Mouse (Mus musculus) heart, embryonic 11.5 days (tissue): ENCODE measurements at regions not wholly inside any gene's neighbourhood (a gene's known extent, or its start where the extent isn't known, plus 50 kb on each side); places are given as distances from the start of the nearest gene placed in this dataset.

Experiments used
- ATAC-seq: fragments of 200-750 bp; cut with Nextera tagmentation; replicated peaks from 2 replicates; pipeline ENCODE4 v1.8.0; 2017; ENCODE audit warnings: moderate library complexity; ENCODE audit not compliant: insufficient number of reproducible peaks, low FRiP score, low TSS enrichment
- H3K27ac ChIP-seq: fragments of 300-500 bp; sonication (generic); 2 replicates; pipeline ENCODE4 v1.5.1; 2014; ENCODE audit warnings: mild to moderate bottlenecking, low read depth, low read length
- H3K27me3 ChIP-seq: fragments of 300-500 bp; sonication (generic); 2 replicates; pipeline ENCODE4 v1.6.1; 2014; ENCODE audit warnings: mild to moderate bottlenecking, low read length, mixed read lengths; ENCODE audit not compliant: control insufficient read depth, insufficient read depth
- H3K36me3 ChIP-seq: fragments of 300-500 bp; sonication (generic); 2 replicates; pipeline ENCODE4 v1.6.1; 2014; ENCODE audit warnings: mild to moderate bottlenecking, low read length, moderate library complexity, mixed read lengths; ENCODE audit not compliant: control insufficient read depth, insufficient read depth
- H3K4me1 ChIP-seq: fragments of 300-500 bp; sonication (generic); 2 replicates; pipeline ENCODE4 v1.6.1; 2014; ENCODE audit warnings: low read length; ENCODE audit not compliant: control insufficient read depth, insufficient read depth
- H3K4me2 ChIP-seq: fragments of 300-500 bp; sonication (generic); 2 replicates; pipeline ENCODE4 v1.6.1; 2014; ENCODE audit warnings: mild to moderate bottlenecking, moderate library complexity
- H3K4me3 ChIP-seq: fragments of 300-500 bp; sonication (generic); 2 replicates; pipeline ENCODE4 v1.5.1; 2014; ENCODE audit warnings: low read depth, low read length
- H3K9ac ChIP-seq: fragments of 300-500 bp; sonication (generic); 2 replicates; pipeline ENCODE4 v1.6.1; 2014; ENCODE audit warnings: mild to moderate bottlenecking, low read depth, low read length, moderate library complexity
- H3K9me3 ChIP-seq: fragments of 300-500 bp; sonication (generic); replicated peaks from 2 replicates; pipeline ENCODE4 v1.6.1; 2016; ENCODE audit warnings: low read length; ENCODE audit not compliant: control insufficient read depth
- WGBS: fragments of 180-500 bp; shearing (Covaris S2); extraction: QIAGEN DNeasy Blood & Tissue Kit; methylation state at CpG from one replicate; pipeline ENCODE4 v1.1.7; 2014; ENCODE audit not compliant: insufficient replicate concordance; 5-methylcytosine and 5-hydroxymethylcytosine counted together

DNA sequence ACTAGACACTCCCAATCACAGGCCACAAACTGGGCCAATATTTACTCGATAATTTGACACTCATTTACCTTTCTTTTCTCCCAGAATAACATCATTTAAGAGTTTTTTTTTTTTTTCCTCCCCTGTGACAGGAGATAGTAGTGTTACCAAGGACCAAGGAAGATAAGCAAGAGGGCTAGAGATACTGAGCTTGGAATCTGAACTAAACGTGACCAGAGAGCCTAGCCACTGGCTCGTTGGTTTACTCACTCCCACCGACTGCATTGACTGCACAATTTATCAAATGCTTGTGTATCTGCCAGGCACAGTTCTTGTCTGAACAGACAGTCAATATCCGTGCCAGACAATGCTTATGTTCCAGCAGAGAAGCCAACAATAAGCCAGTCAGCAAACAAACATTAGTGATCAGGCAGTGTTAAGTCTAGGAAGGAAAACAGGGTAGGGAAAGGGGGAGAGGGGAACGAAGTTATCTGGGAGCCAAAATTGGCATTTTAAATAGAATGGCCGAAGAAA lies 213.3 kb downstream of the Sox4 start:
- ATAC-seq = no peak
- 9% methylated on average over 7 of the region's 7 CpGs for WGBS

DNA sequence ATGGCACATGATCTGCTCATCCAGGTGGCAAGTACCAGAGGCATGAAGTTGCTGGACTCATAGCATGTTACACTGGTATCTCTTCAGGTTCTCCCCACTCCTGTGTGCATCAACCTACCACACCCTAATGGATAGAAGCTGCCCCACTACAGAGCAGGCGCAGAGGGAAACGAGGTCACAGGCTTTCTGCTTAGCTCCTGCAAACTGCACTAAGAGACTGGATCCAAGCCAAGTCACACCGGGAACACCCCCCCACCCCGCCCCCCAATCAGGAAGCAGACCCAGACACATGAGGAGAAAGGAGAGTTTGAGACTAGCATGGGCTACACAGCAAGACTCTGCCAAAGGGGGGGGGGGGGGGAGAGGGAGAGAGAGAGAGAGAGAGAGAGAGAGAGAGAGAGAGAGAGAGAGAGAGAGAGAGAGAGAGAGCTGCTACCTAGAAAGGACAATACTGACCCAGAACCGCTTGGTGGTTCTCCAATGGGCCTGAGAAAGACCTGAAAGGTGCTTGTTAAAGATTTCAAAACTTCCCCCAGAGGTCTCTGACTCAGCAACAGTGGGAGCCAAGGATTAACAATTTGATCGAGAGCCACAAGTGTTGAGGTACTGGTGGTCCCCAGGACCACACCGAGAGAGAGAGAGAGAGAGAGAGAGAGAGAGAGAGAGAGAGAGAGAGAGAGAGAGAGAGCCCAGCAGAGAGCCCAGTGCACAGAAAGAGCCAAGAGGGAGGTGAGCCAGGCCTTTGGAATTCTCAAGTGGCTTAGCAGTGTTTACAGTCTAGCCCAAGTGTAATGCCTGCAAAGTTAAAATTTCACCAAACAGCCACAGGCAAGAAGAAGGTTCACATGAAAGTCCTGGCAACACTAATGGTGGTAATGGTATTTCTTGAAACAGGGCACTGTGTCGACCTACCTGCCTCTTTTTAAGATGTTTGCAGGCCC lies 215.1 kb downstream of the Sox4 start:
- Histone ChIP-seq H3K9me3 (no peaks in the 10 kb centered on the region), H3K4me1 (peaks cover 8% of the 10 kb centered on the region), H3K27me3 (no peaks in the 10 kb centered on the region), H3K36me3 (no peaks in the 10 kb centered on the region), H3K27ac (no peak overlapping the region), H3K4me3 (no peak overlapping the region), H3K4me2 (no peak overlapping the region), H3K9ac (no peak overlapping the region)
- WGBS = 46% methylated on average over 8 of the region's 8 CpGs
- ATAC-seq = peak; percentile 65; the same call in 1 of the 2 replicates

More for the DNA sequence above, 213.3 kb downstream of the Sox4 start:
- H3K4me3 ChIP-seq = no peak overlapping the region
- no peaks in the 10 kb centered on the region for H3K36me3 ChIP-seq
- H3K9ac ChIP-seq = no peak overlapping the region
- H3K4me2 ChIP-seq = no peak overlapping the region
- H3K9me3 ChIP-seq = no peaks in the 10 kb centered on the region
- H3K27ac ChIP-seq = peak overlapping the region; percentile 2; the same call in 1 of the 2 replicates
- H3K27me3 ChIP-seq = no peaks in the 10 kb centered on the region
- peaks cover 8% of the 10 kb centered on the region for H3K4me1 ChIP-seq

DNA sequence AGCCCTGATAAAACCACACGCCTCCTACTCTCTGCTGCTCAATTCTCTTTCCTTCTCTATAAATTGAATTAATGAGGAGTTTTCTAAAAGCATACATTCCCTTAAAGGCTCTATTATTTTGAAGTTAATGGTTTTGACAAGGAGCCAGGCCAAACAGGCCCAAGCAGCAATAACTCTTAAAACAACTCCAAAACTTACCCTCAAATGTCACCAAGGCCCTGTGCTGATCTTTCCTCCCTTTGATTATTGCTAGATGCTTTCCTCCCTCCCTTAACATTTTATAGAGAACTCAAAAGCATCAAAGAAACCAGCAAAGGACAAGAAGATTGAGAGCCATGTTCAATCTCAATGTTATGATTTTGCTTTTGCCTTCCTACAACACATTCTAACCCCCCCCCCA lies 221.0 kb downstream of the Sox4 start:
- no peak overlapping the region for H3K9ac ChIP-seq
- no peak overlapping the region for H3K4me2 ChIP-seq
- H3K27me3 ChIP-seq = no peaks in the 10 kb centered on the region
- WGBS = 74% methylated on average over 1 of the region's 1 CpGs
- H3K9me3 ChIP-seq = no peaks in the 10 kb centered on the region
- no peaks in the 10 kb centered on the region for H3K36me3 ChIP-seq
- H3K27ac ChIP-seq = no peak overlapping the region
- H3K4me3 ChIP-seq = no peak overlapping the region
- H3K4me1 ChIP-seq = 0 out of 2 replicates have a peak, but pooled peaks cover 3% of the 10 kb centered on the region
- no peak for ATAC-seq

DNA sequence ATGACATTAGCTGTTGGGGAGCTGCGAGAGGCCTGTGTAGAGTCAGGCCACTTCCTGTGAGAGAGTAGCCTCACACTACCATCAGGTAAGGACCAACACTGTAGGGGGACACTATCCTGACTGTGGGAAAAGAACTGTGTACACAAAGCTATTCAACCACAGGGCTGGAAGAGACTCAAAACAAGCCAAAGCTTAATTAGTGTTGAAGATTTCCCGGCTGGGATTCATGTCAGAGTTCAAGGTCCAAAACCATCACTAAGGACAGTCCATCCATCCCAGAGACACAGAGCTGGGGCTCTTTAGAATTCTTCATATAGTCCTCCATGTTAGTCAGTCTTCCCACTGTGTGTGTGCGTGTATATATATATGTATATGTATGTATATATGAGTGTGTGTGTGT lies 221.5 kb downstream of the Sox4 start:
- Histone ChIP-seq H3K9ac (no peak overlapping the region), H3K27me3 (no peaks in the 10 kb centered on the region), H3K36me3 (no peaks in the 10 kb centered on the region), H3K4me3 (no peak overlapping the region), H3K4me2 (no peak overlapping the region), H3K9me3 (no peaks in the 10 kb centered on the region), H3K27ac (no peak overlapping the region), H3K4me1 (0 out of 2 replicates have a peak, but pooled peaks cover 3% of the 10 kb centered on the region)
- no peak for ATAC-seq
- WGBS = 86% methylated on average over 3 of the region's 3 CpGs

DNA sequence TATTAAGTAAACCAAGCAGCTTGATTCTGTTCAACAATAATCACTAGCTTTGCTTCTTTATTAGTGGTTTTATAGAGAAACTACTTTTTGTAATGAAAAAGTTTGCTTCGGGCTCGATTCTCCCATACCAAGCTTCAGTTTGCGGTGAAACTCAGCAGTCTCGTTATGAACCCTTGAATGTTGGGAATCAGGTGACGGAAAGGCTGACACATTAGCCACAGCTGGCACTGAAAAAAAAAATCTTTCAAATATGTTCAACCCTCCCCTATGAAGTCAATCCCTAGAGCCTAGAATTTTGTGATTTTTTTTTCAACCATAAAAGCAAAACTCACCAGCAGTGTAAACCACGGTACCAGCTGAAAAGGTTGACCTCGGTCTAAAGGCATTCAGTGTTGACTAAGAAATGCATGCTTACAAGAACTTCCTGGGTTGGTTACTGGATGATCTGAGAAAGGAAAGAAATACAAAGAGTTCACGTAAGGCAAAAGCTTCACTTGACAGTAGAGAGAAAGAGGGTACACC lies 223.4 kb downstream of the Sox4 start:
- Histone ChIP-seq H3K27me3 (no peaks in the 10 kb centered on the region), H3K4me1 (0 out of 2 replicates have a peak, but pooled peaks cover 3% of the 10 kb centered on the region), H3K4me2 (no peak overlapping the region), H3K9me3 (no peaks in the 10 kb centered on the region), H3K27ac (no peak overlapping the region), H3K36me3 (no peaks in the 10 kb centered on the region), H3K9ac (no peak overlapping the region), H3K4me3 (no peak overlapping the region)
- ATAC-seq = no peak
- 77% methylated on average over 8 of the region's 8 CpGs for whole genome bisulfite sequencing

DNA sequence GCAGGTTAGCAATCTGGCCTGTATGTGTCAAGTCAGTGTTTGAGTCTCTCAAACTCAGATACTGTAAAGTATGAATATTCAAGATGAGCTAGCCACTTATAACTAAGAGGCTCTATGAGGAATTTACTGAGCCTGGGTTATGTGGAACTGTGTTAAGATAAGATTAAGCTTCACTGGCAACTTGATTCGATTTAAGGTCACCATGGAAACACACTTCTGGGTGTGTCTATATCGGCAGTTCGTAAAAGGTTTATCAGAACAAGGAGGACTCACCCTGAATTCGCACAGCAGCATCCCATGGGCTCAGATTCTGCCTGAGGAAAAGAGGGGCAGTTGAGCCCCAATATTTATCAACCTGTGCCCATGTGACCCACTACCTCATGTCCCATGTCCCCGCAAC lies 224.7 kb downstream of the Sox4 start:
- 54% methylated on average over 5 of the region's 5 CpGs for WGBS
- Histone ChIP-seq H3K36me3 (no peaks in the 10 kb centered on the region), H3K27me3 (no peaks in the 10 kb centered on the region), H3K9me3 (no peaks in the 10 kb centered on the region), H3K27ac (no peak overlapping the region), H3K4me2 (no peak overlapping the region), H3K4me1 (0 out of 2 replicates have a peak, but pooled peaks cover 3% of the 10 kb centered on the region), H3K9ac (no peak overlapping the region), H3K4me3 (no peak overlapping the region)
- no peak for ATAC-seq

DNA sequence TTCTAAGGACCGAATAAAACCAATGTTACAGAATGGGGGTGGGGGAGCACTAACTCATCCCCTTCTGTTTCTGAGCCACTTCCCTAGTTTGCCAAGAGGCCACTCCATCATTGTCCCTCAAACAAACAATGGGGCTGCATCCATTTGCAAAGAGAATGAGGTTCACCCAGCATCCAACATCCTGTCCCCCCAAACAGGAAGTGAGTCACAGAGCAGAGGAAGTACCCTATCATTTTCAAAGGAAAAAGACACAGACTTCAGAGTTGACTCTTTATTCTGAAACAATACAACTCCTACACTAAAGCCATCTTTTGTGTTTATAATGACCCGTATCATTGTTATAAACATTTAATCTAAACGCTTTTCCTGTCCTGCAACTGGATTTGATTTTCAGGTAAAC lies 229.2 kb downstream of the Sox4 start:
- H3K4me1 ChIP-seq = peaks cover 18% of the 10 kb centered on the region
- WGBS = 55% methylated on average over 3 of the region's 3 CpGs
- H3K9me3 ChIP-seq = no peaks in the 10 kb centered on the region
- no peaks in the 10 kb centered on the region for H3K27me3 ChIP-seq
- no peak overlapping the region for H3K9ac ChIP-seq
- no peak overlapping the region for H3K4me3 ChIP-seq
- H3K27ac ChIP-seq = no peak overlapping the region
- ATAC-seq = no peak
- no peaks in the 10 kb centered on the region for H3K36me3 ChIP-seq
- H3K4me2 ChIP-seq = no peak overlapping the region

DNA sequence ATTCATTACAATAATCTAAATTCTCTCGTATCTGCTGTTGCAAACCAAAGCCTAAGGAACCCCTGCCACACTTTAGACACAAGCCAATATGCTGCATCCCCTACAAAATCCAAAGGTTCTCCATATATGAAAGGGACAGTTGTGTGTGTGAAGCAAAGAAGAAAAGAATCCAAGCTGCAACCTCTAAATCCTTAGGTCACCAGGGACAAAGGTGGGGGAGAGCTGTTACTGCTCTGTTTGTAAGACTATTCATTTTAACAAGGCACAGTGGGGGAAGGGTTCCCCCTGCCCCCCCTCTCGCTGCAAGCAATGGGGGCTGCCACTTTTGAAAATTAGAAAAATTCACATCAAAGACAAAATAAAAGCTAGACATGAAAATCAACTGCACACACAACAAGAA lies 231.4 kb downstream of the Sox4 start:
- Histone ChIP-seq H3K27me3 (no peaks in the 10 kb centered on the region), H3K4me2 (no peak overlapping the region), H3K9me3 (no peaks in the 10 kb centered on the region), H3K4me1 (peaks cover 35% of the 10 kb centered on the region), H3K36me3 (no peaks in the 10 kb centered on the region), H3K27ac (no peak overlapping the region), H3K4me3 (no peak overlapping the region), H3K9ac (no peak overlapping the region)
- ATAC-seq = no peak
- 86% methylated on average over 2 of the region's 2 CpGs for WGBS
